Mouse (Mus musculus) liver, postnatal 0 days (tissue): ENCODE results near the gene Cep170.

Experiments
- CTCF ChIP-seq: sonication (generic); IDR thresholded peaks from 2 replicates; pipeline ENCODE4 v1.5.1; 2016; ENCODE audit warnings: antibody characterized with exemption, low read depth
- EP300 ChIP-seq: IDR thresholded peaks from 2 replicates; pipeline ENCODE4 v1.6.1; 2016; ENCODE audit warnings: antibody characterized with exemption, low read depth, mild to moderate bottlenecking

GRCm38 (mm10) chr1:176832607-176833006 is 18.7 kb upstream of the Cep170 start:
- TF ChIP-seq CTCF (no peak), EP300 (no peak)
